Mouse (Mus musculus): ENCODE measurements around the gene Psmd13. TPM values are rescaled to one million over a fixed set of nuclear protein-coding genes. Genes with fewer than 3 reads are reported as not detected.

Psmd13 gene
- 100 to 1,000 TPM in 1 of 2 experiments, 10 to 100 TPM in 1; 94.9 to 150 TPM for polyA plus RNA-seq (2017; shearing (Covaris generic))

- ATAC-seq = peak; percentile 99
These were observed at the start of gene Psmd13, which contains the start of gene Sirt3 for GRCm38 (mm10) chr7:140881696-140882468. Gene Psmd13, plus strand, starts transcription at chr7:140881968. Gene Sirt3, minus strand, starts transcription at chr7:140882309.

DNA sequence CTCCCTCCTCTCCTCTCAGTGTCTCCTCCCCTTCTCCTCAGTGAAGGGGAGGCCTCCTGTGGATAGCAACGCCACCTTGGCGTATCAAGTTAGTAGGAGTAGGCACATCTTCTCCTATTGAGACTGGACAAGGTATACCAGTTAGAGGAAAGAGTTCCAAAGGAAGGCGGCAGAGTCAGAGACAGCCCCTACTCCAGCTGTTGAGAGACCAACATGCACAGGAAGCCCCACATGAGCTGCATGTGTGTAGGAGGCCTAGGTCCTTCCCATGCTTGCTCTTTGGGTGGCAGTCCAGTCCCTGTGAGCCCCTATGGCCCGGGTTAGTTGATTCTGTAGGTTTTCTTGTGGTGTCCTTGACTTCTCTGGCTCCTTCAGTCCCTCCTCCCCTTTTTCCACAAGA, 48.4 kb upstream of the Psmd13 start:
- no peak for ATAC-seq

DNA sequence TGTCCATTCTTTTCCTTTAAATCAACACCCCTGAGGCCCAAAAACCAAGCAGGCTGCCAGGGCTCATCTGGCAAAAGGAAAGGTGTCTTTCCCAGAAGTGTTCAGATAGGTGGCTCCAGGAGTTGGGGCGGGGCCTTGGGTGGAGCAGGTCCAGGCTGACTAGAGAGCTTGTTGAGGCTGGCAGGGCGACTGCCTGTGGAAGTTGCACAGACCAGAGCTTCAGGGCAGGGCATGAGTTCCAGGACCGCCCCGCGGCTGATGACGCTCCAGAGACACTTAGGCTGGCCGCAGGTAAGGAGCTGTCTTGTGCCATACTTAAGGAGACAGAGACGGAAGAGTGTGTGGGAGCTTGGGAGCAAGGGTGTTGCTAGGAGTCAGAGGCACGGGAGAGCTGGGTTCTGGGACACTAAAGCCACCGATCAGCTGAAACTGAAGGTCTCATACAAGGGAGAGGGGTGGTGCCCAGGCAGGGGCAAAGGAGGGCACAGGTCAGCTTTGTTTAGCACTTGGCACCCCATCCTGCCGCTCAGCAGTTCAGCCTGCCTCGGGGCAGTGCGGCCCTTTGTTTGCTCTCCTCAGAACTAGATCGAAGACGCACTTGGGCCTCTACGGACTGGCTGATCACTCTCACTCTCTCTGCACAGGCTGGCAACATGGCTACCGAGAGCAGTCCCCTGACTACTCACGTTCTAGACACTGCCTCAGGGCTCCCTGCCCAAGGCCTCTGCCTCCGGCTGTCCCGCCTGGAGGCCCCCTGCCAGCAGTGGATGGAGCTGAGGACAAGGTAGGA, 46.6 kb upstream of the Psmd13 start, which contains the start of gene Urah:
Urah (plus strand) TSS at position 51 of the 790 bp plus-strand sequence.
- ATAC-seq = no peak

- no peak for ATAC-seq
These were observed 46.0 kb upstream of the Psmd13 start for GRCm38 (mm10) chr7:140835758-140836087.

- no peak for ATAC-seq
These were observed 45.3 kb upstream of the Psmd13 start for GRCm38 (mm10) chr7:140836243-140837115.

DNA sequence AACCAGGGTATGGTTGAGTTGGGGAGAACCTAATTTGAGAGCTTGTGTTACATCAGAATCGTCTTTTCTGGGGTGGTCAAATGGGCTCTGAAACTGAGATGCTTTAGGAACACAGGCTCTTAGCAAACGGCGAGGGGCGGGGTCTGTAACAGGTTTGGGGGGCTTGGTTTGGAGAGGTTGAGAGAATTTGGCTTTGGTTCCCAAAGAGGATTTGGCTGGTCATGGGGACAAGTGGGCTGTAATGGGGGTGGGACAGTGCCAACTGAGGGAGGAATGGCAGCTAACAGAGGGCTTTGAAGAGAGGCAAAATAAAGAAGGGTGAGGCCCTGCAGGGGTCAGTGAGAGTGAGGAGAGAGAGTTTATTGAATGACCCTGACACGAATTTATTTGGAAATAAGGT, 42.2 kb upstream of the Psmd13 start:
- ATAC-seq = no peak

- no peak for ATAC-seq
These were observed 40.7 kb upstream of the Psmd13 start for GRCm38 (mm10) chr7:140840750-140841735.

GRCm38 (mm10) chr7:140843806-140844205, 38.0 kb upstream of the Psmd13 start:
- ATAC-seq = no peak

- peak; percentile 92 for ATAC-seq
These were observed 36.7 kb upstream of the Psmd13 start, which contains the start of gene Scgb1c1 for GRCm38 (mm10) chr7:140844905-140845665. Gene Scgb1c1, plus strand, starts transcription at chr7:140845547.

DNA sequence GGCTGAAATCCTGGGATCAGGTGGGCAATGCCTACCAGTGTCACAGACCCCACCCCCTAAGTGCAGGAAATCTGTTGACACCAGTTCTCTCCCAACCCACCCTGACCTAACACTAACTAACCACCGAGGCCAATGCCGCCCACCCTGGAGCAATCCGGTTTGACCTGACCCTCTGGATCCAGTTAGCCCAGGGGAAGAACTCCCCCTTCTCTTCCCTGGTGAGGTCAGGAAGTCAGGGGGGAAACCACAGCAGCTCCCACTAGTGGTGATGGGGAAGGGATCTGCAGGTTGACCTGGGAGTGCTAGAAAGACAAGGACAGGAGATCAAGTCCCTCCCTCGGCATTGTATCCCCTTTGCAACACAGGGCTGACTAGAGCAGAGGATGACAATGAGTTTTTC, 36.1 kb upstream of the Psmd13 start:
- ATAC-seq = no peak

DNA sequence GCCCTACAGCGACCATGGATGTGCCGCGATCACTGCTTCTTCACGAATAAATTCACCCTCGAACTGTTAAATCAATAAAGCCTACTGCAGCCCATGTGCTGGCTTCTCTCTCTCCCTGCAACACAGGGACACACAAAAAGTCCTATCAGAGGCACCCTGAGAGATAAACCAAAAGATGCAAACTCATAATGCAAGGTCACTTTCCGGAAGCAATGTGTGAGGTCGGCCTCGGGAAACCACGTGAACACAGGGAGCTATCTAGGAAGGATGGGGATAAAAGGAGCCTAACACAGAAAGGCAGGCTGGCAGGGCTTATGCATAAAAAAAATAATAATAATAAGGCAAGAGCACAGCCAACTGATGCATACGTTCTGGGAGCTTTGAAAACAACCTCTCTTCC, 35.1 kb upstream of the Psmd13 start:
- no peak for ATAC-seq

- no peak for ATAC-seq
These were observed 33.8 kb upstream of the Psmd13 start, which contains the start of gene Odf3 for GRCm38 (mm10) chr7:140847755-140848580. Gene Odf3, plus strand, starts transcription at chr7:140847805.

DNA sequence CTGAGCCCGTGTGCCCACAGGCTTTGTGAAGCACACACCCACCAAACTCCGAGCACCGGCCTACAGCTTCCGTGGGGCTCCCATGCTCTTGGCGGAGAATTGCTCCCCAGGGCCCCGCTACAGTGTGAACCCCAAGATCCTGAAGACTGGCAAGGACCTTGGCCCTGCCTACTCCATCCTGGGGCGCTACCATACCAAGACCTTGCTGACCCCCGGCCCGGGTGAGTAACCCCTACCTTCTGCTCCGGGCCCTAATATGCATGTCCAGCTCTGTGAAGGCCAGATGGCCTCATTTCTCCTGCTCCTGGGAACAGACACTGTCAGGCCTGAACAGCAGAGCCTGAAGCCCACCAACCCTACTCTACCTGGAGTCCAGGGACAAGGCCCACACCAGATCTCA, 33.2 kb upstream of the Psmd13 start:
- no peak for ATAC-seq

GRCm38 (mm10) chr7:140851916-140852315, 29.9 kb upstream of the Psmd13 start:
- no peak for ATAC-seq

DNA sequence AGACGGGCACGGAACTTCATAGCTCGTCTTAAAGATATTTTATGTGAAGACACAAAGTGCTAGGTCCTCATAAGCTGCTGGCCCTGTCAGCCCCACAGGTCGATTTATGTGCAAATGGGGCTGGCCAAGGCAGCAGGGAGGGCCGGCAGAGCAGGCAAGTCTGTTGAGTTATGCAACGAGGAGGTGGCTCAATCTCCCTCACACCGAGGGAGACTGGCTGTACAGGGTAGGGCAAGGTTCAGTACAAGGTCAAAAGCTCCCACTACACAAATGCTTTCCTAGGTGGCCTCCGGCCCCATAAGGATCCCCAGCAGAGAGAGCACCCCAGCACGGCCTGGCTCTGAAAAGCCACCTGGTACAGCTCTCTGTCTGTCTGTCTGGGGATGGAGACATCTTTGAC, 28.4 kb upstream of the Psmd13 start:
- no peak for ATAC-seq

DNA sequence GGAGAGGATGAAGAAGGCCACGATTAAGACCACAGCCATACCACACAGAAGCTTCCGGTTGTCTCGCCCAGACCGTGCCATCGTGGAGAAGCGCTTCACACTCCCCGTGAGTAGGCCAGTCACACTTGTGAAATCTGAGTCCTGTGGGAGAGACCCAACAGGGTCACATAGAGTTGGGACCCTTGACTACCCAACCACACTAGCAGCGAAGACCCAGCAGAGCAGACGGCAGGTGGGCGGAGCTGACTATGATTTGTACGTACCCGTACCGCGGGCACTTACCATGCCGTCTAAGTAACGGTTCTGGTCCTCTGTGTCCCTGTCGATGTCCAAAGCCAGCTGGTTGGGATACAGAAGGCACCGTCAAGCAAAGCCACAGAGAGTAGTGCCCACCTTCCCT, 27.3 kb upstream of the Psmd13 start:
- ATAC-seq = no peak

GRCm38 (mm10) chr7:140855181-140855580, 26.6 kb upstream of the Psmd13 start:
- no peak for ATAC-seq

DNA sequence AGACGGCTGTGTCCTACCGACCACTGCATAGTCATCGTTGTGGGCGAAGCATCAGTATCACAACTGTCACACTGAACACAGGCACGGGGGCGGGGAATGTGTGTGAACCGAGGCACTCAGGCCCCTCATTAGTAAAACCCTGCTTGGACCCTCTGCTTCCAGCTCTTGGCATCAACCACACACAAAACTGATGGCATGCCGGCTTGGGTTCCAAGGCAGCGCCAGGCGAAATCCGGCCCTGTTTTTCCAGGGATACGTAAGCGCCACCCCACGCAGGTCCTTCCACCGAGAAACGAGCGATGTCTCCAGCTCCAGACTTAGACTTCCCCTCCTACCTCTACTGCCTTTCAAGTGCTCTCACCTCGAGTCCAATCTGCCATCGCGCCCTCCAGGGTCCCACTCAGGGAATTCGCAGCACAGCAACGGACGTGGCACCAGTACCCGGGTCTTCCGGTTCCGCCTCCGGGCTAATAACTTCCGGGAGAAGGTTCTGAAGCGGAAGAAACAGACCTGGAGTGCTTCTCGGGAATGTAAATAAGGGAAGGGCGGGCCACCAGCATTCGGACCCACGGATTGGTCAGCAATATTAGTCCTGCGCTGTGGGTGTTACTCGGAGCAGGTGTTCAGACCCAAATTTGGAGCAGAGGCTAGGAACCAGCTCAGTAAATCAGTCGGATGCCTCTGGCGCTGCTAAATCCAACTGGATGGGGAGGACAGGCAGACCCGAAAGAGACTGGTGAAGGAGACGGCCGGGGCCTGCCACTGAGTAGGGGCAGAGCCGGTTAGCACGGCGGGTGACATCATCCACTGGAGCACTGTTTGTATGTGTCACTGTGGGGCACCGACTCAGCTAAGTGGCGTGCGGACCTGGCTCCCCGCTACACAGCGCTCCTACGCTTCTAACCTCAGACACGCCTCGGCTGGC, 25.6 kb upstream of the Psmd13 start, which contains the start of gene Gm45785:
Gm45785 (minus strand) TSS at position 472 of the 925 bp plus-strand sequence.
- peak; percentile 67 for ATAC-seq
